In genomic region chr4:126204016-126204415, GRCm38 (mm10) we compare ENCODE assay signal across 10 mouse cellular contexts. TPM values are rescaled to one million over a fixed set of nuclear protein-coding genes. Genes with fewer than 3 reads are reported as not detected.
DNase-seq lines count a peak whose midpoint lies in the region; ATAC-seq lines count a peak whose summit lies in the region.
"Had no signal": no experiment of that assay in that cellular context is flagged by ENCODE, and none has a peak within 500 bp of the region (broad histone marks: within the 10 kb centered on the region; RNA-seq: fewer than 3 reads in every experiment).

No protein-coding gene starts in this region.

- no peak overlapping the region for H3K4me2 ChIP-seq in hindbrain, embryonic 16.5 days (ENCODE audit: low read length)
- peak overlapping the region; percentile 7; the same call in 1 of the 2 replicates for H3K4me2 ChIP-seq in neural tube, embryonic 12.5 days (replicated peaks)
- H3K4me2 ChIP-seq in embryonic facial prominence, embryonic 13.5 days: no peak overlapping the region
- H3K4me2 ChIP-seq in stomach, embryonic 15.5 days: no peak overlapping the region

- WGBS in hindbrain, embryonic 10.5 days: 86% methylated on average over 8 of the region's 8 CpGs
- WGBS in hindbrain, embryonic 16.5 days: 85% methylated on average over 8 of the region's 8 CpGs
- WGBS in neural tube, embryonic 12.5 days: 80% methylated on average over 8 of the region's 8 CpGs
- WGBS in embryonic facial prominence, embryonic 13.5 days: 86% methylated on average over 8 of the region's 8 CpGs
- 78% methylated on average over 8 of the region's 8 CpGs for WGBS in stomach, embryonic 15.5 days

- H3K27me3 ChIP-seq in hindbrain, embryonic 10.5 days (ENCODE audit: insufficient read depth, poor library complexity, severe bottlenecking): no peaks in the 10 kb centered on the region
- H3K27me3 ChIP-seq in hindbrain, embryonic 16.5 days (replicated peaks; ENCODE audit: control insufficient read depth, insufficient read depth, low read length): no peaks in the 10 kb centered on the region
- H3K27me3 ChIP-seq in neural tube, embryonic 12.5 days (replicated peaks): no peaks in the 10 kb centered on the region
- H3K27me3 ChIP-seq in embryonic facial prominence, embryonic 13.5 days: no peaks in the 10 kb centered on the region
- H3K27me3 ChIP-seq in stomach, embryonic 15.5 days (replicated peaks): no peaks in the 10 kb centered on the region

- no peaks in the 10 kb centered on the region for H3K9me3 ChIP-seq in hindbrain, embryonic 10.5 days
- H3K9me3 ChIP-seq in hindbrain, embryonic 16.5 days (ENCODE audit: control insufficient read depth, low read length): no peaks in the 10 kb centered on the region
- H3K9me3 ChIP-seq in neural tube, embryonic 12.5 days: no peaks in the 10 kb centered on the region
- H3K9me3 ChIP-seq in embryonic facial prominence, embryonic 13.5 days: no peaks in the 10 kb centered on the region
- H3K9me3 ChIP-seq in stomach, embryonic 15.5 days: no peaks in the 10 kb centered on the region

- peaks cover 30% of the 10 kb centered on the region for H3K4me1 ChIP-seq in hindbrain, embryonic 10.5 days (replicated peaks)
- peaks cover 22% of the 10 kb centered on the region for H3K4me1 ChIP-seq in hindbrain, embryonic 16.5 days (ENCODE audit: control insufficient read depth, insufficient read depth, low read depth, low read length)
- H3K4me1 ChIP-seq in neural tube, embryonic 12.5 days: peaks cover 20% of the 10 kb centered on the region
- peaks cover 27% of the 10 kb centered on the region for H3K4me1 ChIP-seq in embryonic facial prominence, embryonic 13.5 days
- H3K4me1 ChIP-seq in stomach, embryonic 15.5 days: peaks cover 16% of the 10 kb centered on the region

- no peak for DNase-seq in hindbrain, embryonic 10.5 days (ENCODE audit: low spot score)
- DNase-seq in neural tube, embryonic 10.5 days (ENCODE audit: extremely low spot score, low spot score): no peak
- no peak for DNase-seq in MN1 (ENCODE audit: low spot score)
- DNase-seq in right cerebral cortex, postnatal 36 days (ENCODE audit: low spot score in 2 of 2): no peak
- DNase-seq: lung, postnatal 36 days; spleen, adult 18-20 months had no signal

- no peak overlapping the region for H3K9ac ChIP-seq in hindbrain, embryonic 16.5 days (ENCODE audit: low read depth, low read length)
- H3K9ac ChIP-seq in neural tube, embryonic 12.5 days: no peak overlapping the region
- no peak overlapping the region for H3K9ac ChIP-seq in embryonic facial prominence, embryonic 13.5 days
- no peak overlapping the region for H3K9ac ChIP-seq in stomach, embryonic 15.5 days

- 0 out of 2 replicates have a peak overlapping the region, but pooled peaks have one; percentile 97 for H3K27ac ChIP-seq in hindbrain, embryonic 10.5 days
- no peak overlapping the region for H3K27ac ChIP-seq in hindbrain, embryonic 16.5 days (ENCODE audit: low read depth, low read length)
- no peak overlapping the region for H3K27ac ChIP-seq in neural tube, embryonic 12.5 days
- peak overlapping the region; percentile 97 for H3K27ac ChIP-seq in embryonic facial prominence, embryonic 13.5 days
- H3K27ac ChIP-seq in stomach, embryonic 15.5 days: peak overlapping the region; percentile 90; the same call in 1 of the 2 replicates

- no peak for ATAC-seq in hindbrain, embryonic 16.5 days
- ATAC-seq in neural tube, embryonic 12.5 days (ENCODE audit: low FRiP score, low read depth): no peak
- ATAC-seq in embryonic facial prominence, embryonic 13.5 days (ENCODE audit: insufficient number of reproducible peaks, insufficient read depth, low FRiP score, low TSS enrichment, low read depth): no peak
- ATAC-seq in stomach, embryonic 15.5 days (ENCODE audit: insufficient read depth, low FRiP score, low read depth): no peak

- H3K36me3 ChIP-seq in hindbrain, embryonic 10.5 days: peaks cover 17% of the 10 kb centered on the region
- no peaks in the 10 kb centered on the region for H3K36me3 ChIP-seq in hindbrain, embryonic 16.5 days (ENCODE audit: control insufficient read depth, insufficient read depth, low read length)
- H3K36me3 ChIP-seq in neural tube, embryonic 12.5 days: no peaks in the 10 kb centered on the region
- H3K36me3 ChIP-seq in embryonic facial prominence, embryonic 13.5 days: no peaks in the 10 kb centered on the region
- no peaks in the 10 kb centered on the region for H3K36me3 ChIP-seq in stomach, embryonic 15.5 days

- H3K4me3 ChIP-seq in hindbrain, embryonic 10.5 days: no peak overlapping the region
- H3K4me3 ChIP-seq in hindbrain, embryonic 16.5 days (ENCODE audit: low read length): no peak overlapping the region
- no peak overlapping the region for H3K4me3 ChIP-seq in neural tube, embryonic 12.5 days
- no peak overlapping the region for H3K4me3 ChIP-seq in embryonic facial prominence, embryonic 13.5 days
- no peak overlapping the region for H3K4me3 ChIP-seq in stomach, embryonic 15.5 days (replicated peaks)

RNA-seq across cellular contexts. Expression of gene Thrap3, which starts 1.5 kb away (rescaled TPM):
- polyA plus RNA-seq in hindbrain, embryonic 10.5 days (2016; fragmentation: Nextera tagmentation; extraction: Ambion mirVana): 230 and 252 TPM in 2 replicates
- 107 and 120 TPM in 2 replicates for polyA plus RNA-seq in hindbrain, embryonic 16.5 days (2015; fragmentation: Nextera tagmentation; extraction: Ambion mirVana)
- polyA plus RNA-seq in neural tube, embryonic 12.5 days (2016; fragmentation: Nextera tagmentation; extraction: Ambion mirVana): 236 and 241 TPM in 2 replicates
- polyA plus RNA-seq in embryonic facial prominence, embryonic 13.5 days (2015; fragmentation: Nextera tagmentation; extraction: Ambion mirVana): 248 and 262 TPM in 2 replicates
- 182 and 203 TPM in 2 replicates for polyA plus RNA-seq in stomach, embryonic 15.5 days (2015; fragmentation: Nextera tagmentation; extraction: Ambion mirVana)

RNA-seq across cellular contexts. Expression of gene Sh3d21, which starts 40.7 kb away (rescaled TPM):
- 1.3 and 2.3 TPM in 2 replicates for polyA plus RNA-seq in hindbrain, embryonic 10.5 days (2016; fragmentation: Nextera tagmentation; extraction: Ambion mirVana)
- polyA plus RNA-seq in hindbrain, embryonic 16.5 days (2015; fragmentation: Nextera tagmentation; extraction: Ambion mirVana): 1.3 and 1.5 TPM in 2 replicates
- polyA plus RNA-seq in neural tube, embryonic 12.5 days (2016; fragmentation: Nextera tagmentation; extraction: Ambion mirVana): 2.0 and 2.1 TPM in 2 replicates
- polyA plus RNA-seq in embryonic facial prominence, embryonic 13.5 days (2015; fragmentation: Nextera tagmentation; extraction: Ambion mirVana): 8.6 and 10.3 TPM in 2 replicates
- 7.4 and 10.3 TPM in 2 replicates for polyA plus RNA-seq in stomach, embryonic 15.5 days (2015; fragmentation: Nextera tagmentation; extraction: Ambion mirVana)

RNA-seq across cellular contexts. Expression of gene Map7d1, which starts 52.1 kb away (rescaled TPM):
- polyA plus RNA-seq in hindbrain, embryonic 10.5 days (2016; fragmentation: Nextera tagmentation; extraction: Ambion mirVana): 64.8 and 99.0 TPM in 2 replicates
- 59.8 and 71.7 TPM in 2 replicates for polyA plus RNA-seq in hindbrain, embryonic 16.5 days (2015; fragmentation: Nextera tagmentation; extraction: Ambion mirVana)
- 140 and 149 TPM in 2 replicates for polyA plus RNA-seq in neural tube, embryonic 12.5 days (2016; fragmentation: Nextera tagmentation; extraction: Ambion mirVana)
- 48.8 and 57.0 TPM in 2 replicates for polyA plus RNA-seq in embryonic facial prominence, embryonic 13.5 days (2015; fragmentation: Nextera tagmentation; extraction: Ambion mirVana)
- 34.1 and 36.9 TPM in 2 replicates for polyA plus RNA-seq in stomach, embryonic 15.5 days (2015; fragmentation: Nextera tagmentation; extraction: Ambion mirVana)

RNA-seq across cellular contexts. Expression of gene Eva1b, which starts 56.5 kb away (rescaled TPM):
- 29.8 and 35.3 TPM in 2 replicates for polyA plus RNA-seq in hindbrain, embryonic 10.5 days (2016; fragmentation: Nextera tagmentation; extraction: Ambion mirVana)
- 11.8 and 13.7 TPM in 2 replicates for polyA plus RNA-seq in hindbrain, embryonic 16.5 days (2015; fragmentation: Nextera tagmentation; extraction: Ambion mirVana)
- 28.7 and 33.5 TPM in 2 replicates for polyA plus RNA-seq in neural tube, embryonic 12.5 days (2016; fragmentation: Nextera tagmentation; extraction: Ambion mirVana)
- polyA plus RNA-seq in embryonic facial prominence, embryonic 13.5 days (2015; fragmentation: Nextera tagmentation; extraction: Ambion mirVana): 70.2 and 78.2 TPM in 2 replicates
- polyA plus RNA-seq in stomach, embryonic 15.5 days (2015; fragmentation: Nextera tagmentation; extraction: Ambion mirVana): 59.0 and 60.0 TPM in 2 replicates

RNA-seq across cellular contexts. Expression of gene Trappc3, which starts 58.1 kb away (rescaled TPM):
- polyA plus RNA-seq in hindbrain, embryonic 10.5 days (2016; fragmentation: Nextera tagmentation; extraction: Ambion mirVana): 95.4 and 101 TPM in 2 replicates
- 179 and 199 TPM in 2 replicates for polyA plus RNA-seq in hindbrain, embryonic 16.5 days (2015; fragmentation: Nextera tagmentation; extraction: Ambion mirVana)
- 119 and 127 TPM in 2 replicates for polyA plus RNA-seq in neural tube, embryonic 12.5 days (2016; fragmentation: Nextera tagmentation; extraction: Ambion mirVana)
- polyA plus RNA-seq in embryonic facial prominence, embryonic 13.5 days (2015; fragmentation: Nextera tagmentation; extraction: Ambion mirVana): 122 and 126 TPM in 2 replicates
- 91.7 and 97.1 TPM in 2 replicates for polyA plus RNA-seq in stomach, embryonic 15.5 days (2015; fragmentation: Nextera tagmentation; extraction: Ambion mirVana)

Comparison
In these comparisons a context has a peak if more than half of its experiments do, and no peak if none do; other contexts are left out.
1. H3K27ac ChIP-seq: peak in hindbrain, embryonic 10.5 days (single experiment), embryonic facial prominence, embryonic 13.5 days (single experiment) and stomach, embryonic 15.5 days (single experiment); none in hindbrain, embryonic 16.5 days (single experiment) and neural tube, embryonic 12.5 days (single experiment).